Mouse (Mus musculus): ENCODE data around the gene Chaf1a. TPM values are rescaled to one million over a fixed set of nuclear protein-coding genes. Genes with fewer than 3 reads are reported as not detected.
A peak's percentile ranks its signal among the peaks of the same experiment; 100 is the strongest.

Gene Chaf1a
- total and polyA plus RNA-seq, 2 experiments from 2014 or later, result 4.6 to 5.9 TPM

GRCm38 (mm10) chr17:56024931-56025330, 15.3 kb upstream of the Chaf1a start:
- no peak overlapping the region for H3K9ac ChIP-seq
- DNase-seq (no peak), ATAC-seq (no peak)
- WGBS, result 78% methylated on average over 5 of the region's 5 CpGs
- no peak overlapping the region for H3K27ac ChIP-seq (ENCODE audit: low read depth, low read length)
- H3K27me3 ChIP-seq (ENCODE audit: insufficient read depth, low read length), result no peaks in the 10 kb centered on the region
- no peak overlapping the region for H3K4me2 ChIP-seq (ENCODE audit: low read depth)
- TF ChIP-seq CTCF (IDR thresholded peaks at IDR 0.05; ENCODE audit: low read depth), result no peak
- no peaks in the 10 kb centered on the region for H3K9me3 ChIP-seq (ENCODE audit: low read length)
- peaks cover 5% of the 10 kb centered on the region; the same call in 1 of the 2 replicates for H3K36me3 ChIP-seq (ENCODE audit: insufficient read depth)
- no peaks in the 10 kb centered on the region for H3K4me1 ChIP-seq (ENCODE audit: insufficient read depth)
- no peak overlapping the region for H3K4me3 ChIP-seq (ENCODE audit: low read depth, low read length)

GRCm38 (mm10) chr17:56026303-56026702, 13.9 kb upstream of the Chaf1a start:
- no peaks in the 10 kb centered on the region for H3K9me3 ChIP-seq (ENCODE audit: low read length)
- no peak overlapping the region for H3K4me2 ChIP-seq (ENCODE audit: low read depth)
- 90% methylated on average over 1 of the region's 1 CpGs for WGBS
- ATAC-seq, result no peak
- peaks cover 3% of the 10 kb centered on the region; the same call in 1 of the 2 replicates for H3K36me3 ChIP-seq (ENCODE audit: insufficient read depth)
- TF ChIP-seq CTCF (IDR thresholded peaks at IDR 0.05; ENCODE audit: low read depth), result no peak
- H3K4me3 ChIP-seq (ENCODE audit: low read depth, low read length), result no peak overlapping the region
- no peak for DNase-seq
- H3K27me3 ChIP-seq (ENCODE audit: insufficient read depth, low read length), result no peaks in the 10 kb centered on the region
- H3K4me1 ChIP-seq (ENCODE audit: insufficient read depth), result no peaks in the 10 kb centered on the region
- H3K27ac ChIP-seq (ENCODE audit: low read depth, low read length), result no peak overlapping the region
- no peak overlapping the region for H3K9ac ChIP-seq

DNA sequence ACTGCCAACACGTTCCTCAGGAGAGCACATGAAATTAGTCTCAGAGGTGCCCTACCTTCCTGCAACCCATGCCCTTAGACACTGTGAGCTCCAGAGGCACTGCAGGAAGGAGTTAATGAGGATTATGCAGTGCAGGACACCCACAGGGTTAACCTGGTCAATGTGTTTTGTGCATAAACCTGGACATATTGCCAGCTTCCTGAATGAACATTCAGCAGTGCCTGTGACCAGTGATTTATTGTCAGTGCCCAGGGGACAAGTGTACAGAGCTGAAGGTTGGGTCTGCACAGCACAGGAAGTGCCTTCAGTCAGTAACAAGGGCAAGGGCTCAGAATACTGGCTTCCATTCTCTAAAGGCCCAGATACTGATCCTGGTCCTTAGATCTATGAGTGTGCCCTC, 13.4 kb upstream of the Chaf1a start:
- Histone ChIP-seq H3K4me1 (ENCODE audit: insufficient read depth) (no peaks in the 10 kb centered on the region), H3K4me3 (ENCODE audit: low read depth, low read length) (no peak overlapping the region), H3K9ac (no peak overlapping the region), H3K27ac (ENCODE audit: low read depth, low read length) (no peak overlapping the region), H3K9me3 (ENCODE audit: low read length) (no peaks in the 10 kb centered on the region), H3K4me2 (ENCODE audit: low read depth) (no peak overlapping the region), H3K27me3 (ENCODE audit: insufficient read depth, low read length) (no peaks in the 10 kb centered on the region), H3K36me3 (ENCODE audit: insufficient read depth) (peaks cover 3% of the 10 kb centered on the region; the same call in 1 of the 2 replicates)
- no peak for TF ChIP-seq CTCF (IDR thresholded peaks at IDR 0.05; ENCODE audit: low read depth)
- 60% methylated on average over 1 of the region's 1 CpGs for WGBS
- ATAC-seq (no peak), DNase-seq (no peak)

- WGBS, result 91% methylated on average over 5 of the region's 5 CpGs
- Histone ChIP-seq H3K4me3 (ENCODE audit: low read depth, low read length) (no peak overlapping the region), H3K9ac (no peak overlapping the region), H3K27ac (ENCODE audit: low read depth, low read length) (no peak overlapping the region), H3K4me2 (ENCODE audit: low read depth) (no peak overlapping the region), H3K4me1 (ENCODE audit: insufficient read depth) (no peaks in the 10 kb centered on the region), H3K27me3 (ENCODE audit: insufficient read depth, low read length) (no peaks in the 10 kb centered on the region), H3K36me3 (ENCODE audit: insufficient read depth) (peaks cover 3% of the 10 kb centered on the region; the same call in 1 of the 2 replicates), H3K9me3 (ENCODE audit: low read length) (no peaks in the 10 kb centered on the region)
- no peak for DNase-seq
- TF ChIP-seq CTCF (IDR thresholded peaks at IDR 0.05; ENCODE audit: low read depth), result no peak
- ATAC-seq, result no peak
These were observed 12.3 kb upstream of the Chaf1a start for GRCm38 (mm10) chr17:56027801-56028441.

- Histone ChIP-seq H3K4me2 (ENCODE audit: low read depth) (no peak overlapping the region), H3K4me1 (ENCODE audit: insufficient read depth) (no peaks in the 10 kb centered on the region; the same call in 1 of the 2 replicates), H3K27ac (ENCODE audit: low read depth, low read length) (no peak overlapping the region), H3K36me3 (ENCODE audit: insufficient read depth) (peaks cover 12% of the 10 kb centered on the region), H3K27me3 (ENCODE audit: insufficient read depth, low read length) (no peaks in the 10 kb centered on the region), H3K4me3 (ENCODE audit: low read depth, low read length) (no peak overlapping the region), H3K9me3 (ENCODE audit: low read length) (no peaks in the 10 kb centered on the region), H3K9ac (no peak overlapping the region)
- TF ChIP-seq CTCF (IDR thresholded peaks at IDR 0.05; ENCODE audit: low read depth), result no peak
- DNase-seq (no peak), ATAC-seq (peak; percentile 9; the same call in 1 of the 2 replicates)
- 86% methylated on average over 9 of the region's 9 CpGs for WGBS
These were observed 9.9 kb upstream of the Chaf1a start for GRCm38 (mm10) chr17:56030238-56030870.

DNA sequence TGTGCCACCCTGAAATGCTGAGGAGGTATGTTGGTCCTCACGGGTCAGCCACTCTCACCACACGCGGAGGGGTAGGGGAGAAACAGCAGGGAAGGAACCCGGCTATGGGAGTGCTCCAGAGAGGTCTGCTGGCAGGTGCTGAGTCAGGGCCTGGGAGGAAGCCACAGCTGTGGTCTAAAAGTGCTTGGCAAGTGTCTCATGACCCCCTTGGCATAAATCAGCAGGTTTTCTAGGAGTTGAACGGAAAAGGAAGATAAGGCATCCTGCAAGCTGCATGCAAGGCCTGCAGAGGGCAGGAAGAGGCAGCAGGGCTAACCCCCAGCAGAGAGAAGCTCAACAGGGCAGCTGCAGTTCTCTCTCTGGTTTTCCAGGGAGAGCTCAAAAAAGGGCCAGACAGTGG, 9.3 kb upstream of the Chaf1a start:
- no peak for DNase-seq
- 0 out of 2 replicates have a peak, but pooled peaks have one; percentile 9 for TF ChIP-seq CTCF (IDR thresholded peaks at IDR 0.05; ENCODE audit: low read depth)
- Histone ChIP-seq H3K4me1 (ENCODE audit: insufficient read depth) (peaks cover 2% of the 10 kb centered on the region; the same call in 1 of the 2 replicates), H3K9ac (no peak overlapping the region), H3K9me3 (ENCODE audit: low read length) (no peaks in the 10 kb centered on the region), H3K27ac (ENCODE audit: low read depth, low read length) (no peak overlapping the region), H3K4me3 (ENCODE audit: low read depth, low read length) (no peak overlapping the region), H3K4me2 (ENCODE audit: low read depth) (no peak overlapping the region), H3K27me3 (ENCODE audit: insufficient read depth, low read length) (no peaks in the 10 kb centered on the region), H3K36me3 (ENCODE audit: insufficient read depth) (peaks cover 12% of the 10 kb centered on the region)
- no peak for ATAC-seq
- 61% methylated on average over 5 of the region's 5 CpGs for WGBS

DNA sequence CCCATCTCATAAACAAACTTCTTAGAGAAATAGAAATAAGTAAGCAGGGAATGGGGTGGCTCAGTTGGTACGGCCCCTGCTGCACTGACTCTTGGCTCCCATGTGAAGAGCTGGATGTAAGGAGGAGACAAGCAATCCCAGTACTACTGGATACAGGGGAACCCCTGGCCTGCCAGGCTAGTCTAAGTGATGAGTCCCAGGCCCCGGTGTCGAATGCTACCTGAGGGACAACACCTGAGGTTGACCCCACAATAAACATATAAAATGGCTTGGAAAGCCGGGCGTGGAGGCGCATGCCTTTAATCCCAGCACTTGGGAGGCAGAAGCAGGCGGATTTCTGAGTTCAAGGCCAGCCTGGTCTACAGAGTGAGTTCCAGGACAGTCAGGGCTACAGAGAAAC, 8.8 kb upstream of the Chaf1a start:
- 92% methylated on average over 7 of the region's 7 CpGs for WGBS
- Histone ChIP-seq H3K9ac (no peak overlapping the region), H3K4me2 (ENCODE audit: low read depth) (no peak overlapping the region), H3K9me3 (ENCODE audit: low read length) (no peaks in the 10 kb centered on the region), H3K4me1 (ENCODE audit: insufficient read depth) (peaks cover 2% of the 10 kb centered on the region; the same call in 1 of the 2 replicates), H3K36me3 (ENCODE audit: insufficient read depth) (peaks cover 12% of the 10 kb centered on the region), H3K27ac (ENCODE audit: low read depth, low read length) (no peak overlapping the region), H3K4me3 (ENCODE audit: low read depth, low read length) (no peak overlapping the region), H3K27me3 (ENCODE audit: insufficient read depth, low read length) (no peaks in the 10 kb centered on the region)
- DNase-seq (no peak), ATAC-seq (no peak)
- TF ChIP-seq CTCF (IDR thresholded peaks at IDR 0.05; ENCODE audit: low read depth), result no peak
